Mouse (Mus musculus): Measurements from ENCODE around the gene Sez6l. TPM values are rescaled to one million over a fixed set of nuclear protein-coding genes. Genes with fewer than 3 reads are reported as not detected.

Sez6l gene
- polyA plus RNA-seq, 1 experiment = 0.17 TPM

- Histone ChIP-seq H3K27ac (ENCODE audit: insufficient read depth, low read depth, low read length) (no peak overlapping the region), H3K27me3 (replicated peaks; ENCODE audit: control insufficient read depth, insufficient read depth, low read length) (no peaks in the 10 kb centered on the region), H3K36me3 (ENCODE audit: control insufficient read depth, insufficient read depth, low read length) (no peaks in the 10 kb centered on the region), H3K4me3 (ENCODE audit: insufficient read depth, low read depth, low read length) (no peak overlapping the region), H3K4me1 (ENCODE audit: control insufficient read depth, insufficient read depth, low read length) (no peaks in the 10 kb centered on the region)
- no peak for DNase-seq
- WGBS = 77% methylated on average over 8 of the region's 8 CpGs
- TF ChIP-seq CTCF (conservative IDR thresholded peaks at IDR 0.05; ENCODE audit: insufficient read depth, insufficient read length, low read depth, low read length) (no peak), POLR2A (IDR thresholded peaks at IDR 0.05; ENCODE audit: low read depth, low read length) (no peak)
These were observed 94.0 kb downstream of the Sez6l start for GRCm38 (mm10) chr5:112483030-112483429.

GRCm38 (mm10) chr5:112482551-112482950 is 94.4 kb downstream of the Sez6l start:
- Histone ChIP-seq H3K4me1 (ENCODE audit: control insufficient read depth, insufficient read depth, low read length) (no peaks in the 10 kb centered on the region), H3K4me3 (ENCODE audit: insufficient read depth, low read depth, low read length) (no peak overlapping the region), H3K27ac (ENCODE audit: insufficient read depth, low read depth, low read length) (no peak overlapping the region), H3K36me3 (ENCODE audit: control insufficient read depth, insufficient read depth, low read length) (no peaks in the 10 kb centered on the region), H3K27me3 (replicated peaks; ENCODE audit: control insufficient read depth, insufficient read depth, low read length) (no peaks in the 10 kb centered on the region)
- no peak for TF ChIP-seq POLR2A (IDR thresholded peaks at IDR 0.05; ENCODE audit: low read depth, low read length)
- TF ChIP-seq CTCF (conservative IDR thresholded peaks at IDR 0.05; ENCODE audit: insufficient read depth, insufficient read length, low read depth, low read length) = no peak
- WGBS = 57% methylated on average over 13 of the region's 13 CpGs
- no peak for DNase-seq

- WGBS = 20% methylated on average over 19 of the region's 19 CpGs
- Histone ChIP-seq H3K4me3 (ENCODE audit: insufficient read depth, low read depth, low read length) (no peak overlapping the region), H3K27ac (ENCODE audit: insufficient read depth, low read depth, low read length) (no peak overlapping the region), H3K4me1 (ENCODE audit: control insufficient read depth, insufficient read depth, low read length) (no peaks in the 10 kb centered on the region), H3K27me3 (replicated peaks; ENCODE audit: control insufficient read depth, insufficient read depth, low read length) (no peaks in the 10 kb centered on the region), H3K36me3 (ENCODE audit: control insufficient read depth, insufficient read depth, low read length) (no peaks in the 10 kb centered on the region)
- TF ChIP-seq CTCF (conservative IDR thresholded peaks at IDR 0.05; ENCODE audit: insufficient read depth, insufficient read length, low read depth, low read length) = no peak
- TF ChIP-seq POLR2A (IDR thresholded peaks at IDR 0.05; ENCODE audit: low read depth, low read length) = no peak
- no peak for DNase-seq
These were observed 95.0 kb downstream of the Sez6l start for GRCm38 (mm10) chr5:112481946-112482410.

- 42% methylated on average over 6 of the region's 6 CpGs for WGBS
- no peak for DNase-seq
- Histone ChIP-seq H3K4me1 (ENCODE audit: control insufficient read depth, insufficient read depth, low read length) (no peaks in the 10 kb centered on the region), H3K4me3 (ENCODE audit: insufficient read depth, low read depth, low read length) (no peak overlapping the region), H3K27me3 (replicated peaks; ENCODE audit: control insufficient read depth, insufficient read depth, low read length) (no peaks in the 10 kb centered on the region), H3K36me3 (ENCODE audit: control insufficient read depth, insufficient read depth, low read length) (no peaks in the 10 kb centered on the region), H3K27ac (ENCODE audit: insufficient read depth, low read depth, low read length) (no peak overlapping the region)
- TF ChIP-seq POLR2A (IDR thresholded peaks at IDR 0.05; ENCODE audit: low read depth, low read length) (no peak), CTCF (conservative IDR thresholded peaks at IDR 0.05; ENCODE audit: insufficient read depth, insufficient read length, low read depth, low read length) (no peak)
These were observed 103.5 kb downstream of the Sez6l start for GRCm38 (mm10) chr5:112473453-112473852.

- peak; percentile 46 for DNase-seq
- 66% methylated on average over 6 of the region's 6 CpGs for WGBS
- no peaks in the 10 kb centered on the region for H3K27me3 ChIP-seq (replicated peaks; ENCODE audit: control insufficient read depth, insufficient read depth, low read length)
These were observed 106.8 kb downstream of the Sez6l start for GRCm38 (mm10) chr5:112470144-112470543.

GRCm38 (mm10) chr5:112468986-112469581 is 107.9 kb downstream of the Sez6l start:
- no peaks in the 10 kb centered on the region for H3K4me1 ChIP-seq (ENCODE audit: control insufficient read depth, insufficient read depth, low read length)
- no peak for TF ChIP-seq POLR2A (IDR thresholded peaks at IDR 0.05; ENCODE audit: low read depth, low read length)
- TF ChIP-seq CTCF (conservative IDR thresholded peaks at IDR 0.05; ENCODE audit: insufficient read depth, insufficient read length, low read depth, low read length) = no peak
- H3K27ac ChIP-seq (ENCODE audit: insufficient read depth, low read depth, low read length) = no peak overlapping the region
- DNase-seq = no peak
- H3K4me3 ChIP-seq (ENCODE audit: insufficient read depth, low read depth, low read length) = no peak overlapping the region
- no peaks in the 10 kb centered on the region for H3K36me3 ChIP-seq (ENCODE audit: control insufficient read depth, insufficient read depth, low read length)
- WGBS = 76% methylated on average over 4 of the region's 4 CpGs
- no peaks in the 10 kb centered on the region for H3K27me3 ChIP-seq (replicated peaks; ENCODE audit: control insufficient read depth, insufficient read depth, low read length)

More at GRCm38 (mm10) chr5:112470144-112470543, 106.8 kb downstream of the Sez6l start:
- no peaks in the 10 kb centered on the region for H3K36me3 ChIP-seq (ENCODE audit: control insufficient read depth, insufficient read depth, low read length)
- H3K27ac ChIP-seq (ENCODE audit: insufficient read depth, low read depth, low read length) = no peak overlapping the region
- no peaks in the 10 kb centered on the region for H3K4me1 ChIP-seq (ENCODE audit: control insufficient read depth, insufficient read depth, low read length)
- H3K4me3 ChIP-seq (ENCODE audit: insufficient read depth, low read depth, low read length) = no peak overlapping the region
- TF ChIP-seq POLR2A (IDR thresholded peaks at IDR 0.05; ENCODE audit: low read depth, low read length) (no peak), CTCF (conservative IDR thresholded peaks at IDR 0.05; ENCODE audit: insufficient read depth, insufficient read length, low read depth, low read length) (peak; percentile 73)

GRCm38 (mm10) chr5:112466331-112466730 is 110.7 kb downstream of the Sez6l start:
- TF ChIP-seq POLR2A (IDR thresholded peaks at IDR 0.05; ENCODE audit: low read depth, low read length) = no peak
- no peak for TF ChIP-seq CTCF (conservative IDR thresholded peaks at IDR 0.05; ENCODE audit: insufficient read depth, insufficient read length, low read depth, low read length)
- H3K27me3 ChIP-seq (replicated peaks; ENCODE audit: control insufficient read depth, insufficient read depth, low read length) = no peaks in the 10 kb centered on the region
- DNase-seq = no peak

More at GRCm38 (mm10) chr5:112466331-112466730, 110.7 kb downstream of the Sez6l start:
- 39% methylated on average over 6 of the region's 6 CpGs for WGBS
- no peak overlapping the region for H3K27ac ChIP-seq (ENCODE audit: insufficient read depth, low read depth, low read length)
- no peaks in the 10 kb centered on the region for H3K36me3 ChIP-seq (ENCODE audit: control insufficient read depth, insufficient read depth, low read length)
- H3K4me1 ChIP-seq (ENCODE audit: control insufficient read depth, insufficient read depth, low read length) = no peaks in the 10 kb centered on the region
- H3K4me3 ChIP-seq (ENCODE audit: insufficient read depth, low read depth, low read length) = no peak overlapping the region

All from kidney, adult 2 months (tissue).